Mouse (Mus musculus): ENCODE measurements around the gene Tex35. TPM values are rescaled to one million over a fixed set of nuclear protein-coding genes. Genes with fewer than 3 reads are reported as not detected.

The Tex35 gene
- polyA plus RNA-seq, 1 experiment from 2014 or later = not detected

- Histone ChIP-seq H3K4me2 (ENCODE audit: low read depth, low read length) (no peak overlapping the region), H3K27ac (replicated peaks; ENCODE audit: low read depth, low read length) (0 out of 2 replicates have a peak overlapping the region, but pooled peaks have one; percentile 16), H3K36me3 (replicated peaks; ENCODE audit: control insufficient read depth, insufficient read depth, low read depth, low read length) (no peaks in the 10 kb centered on the region), H3K4me1 (ENCODE audit: control insufficient read depth, insufficient read depth, low read length) (no peaks in the 10 kb centered on the region), H3K9ac (replicated peaks; ENCODE audit: low read length) (no peak overlapping the region), H3K9me3 (replicated peaks; ENCODE audit: control insufficient read depth, low read length) (no peaks in the 10 kb centered on the region), H3K27me3 (ENCODE audit: control insufficient read depth, insufficient read depth, low read length) (no peaks in the 10 kb centered on the region), H3K4me3 (ENCODE audit: low read depth, low read length) (no peak overlapping the region)
- ATAC-seq (replicated peaks; ENCODE audit: insufficient number of reproducible peaks, low FRiP score, low TSS enrichment, low read depth) (peak; percentile 37; the same call in 1 of the 2 replicates), DNase-seq (ENCODE audit: low spot score) (peak; percentile 69)
- WGBS = 39% methylated on average over 11 of the region's 11 CpGs
Observed at GRCm38 (mm10) chr1:157079384-157080025, 29.0 kb downstream of the Tex35 start.

- Histone ChIP-seq H3K4me3 (ENCODE audit: low read depth, low read length) (no peak overlapping the region), H3K9ac (replicated peaks; ENCODE audit: low read length) (no peak overlapping the region), H3K4me2 (ENCODE audit: low read depth, low read length) (no peak overlapping the region), H3K36me3 (replicated peaks; ENCODE audit: control insufficient read depth, insufficient read depth, low read depth, low read length) (no peaks in the 10 kb centered on the region), H3K4me1 (ENCODE audit: control insufficient read depth, insufficient read depth, low read length) (no peaks in the 10 kb centered on the region), H3K27ac (replicated peaks; ENCODE audit: low read depth, low read length) (no peak overlapping the region), H3K9me3 (replicated peaks; ENCODE audit: control insufficient read depth, low read length) (no peaks in the 10 kb centered on the region), H3K27me3 (ENCODE audit: control insufficient read depth, insufficient read depth, low read length) (no peaks in the 10 kb centered on the region)
- 58% methylated on average over 43 of the region's 43 CpGs for WGBS
- DNase-seq (ENCODE audit: low spot score) = peak; percentile 89
- no peak for ATAC-seq (replicated peaks; ENCODE audit: insufficient number of reproducible peaks, low FRiP score, low TSS enrichment, low read depth)
Observed at GRCm38 (mm10) chr1:157076781-157077705, 31.4 kb downstream of the Tex35 start.

- no peak overlapping the region for H3K27ac ChIP-seq (replicated peaks; ENCODE audit: low read depth, low read length)
- no peaks in the 10 kb centered on the region for H3K27me3 ChIP-seq (ENCODE audit: control insufficient read depth, insufficient read depth, low read length)
- ATAC-seq (replicated peaks; ENCODE audit: insufficient number of reproducible peaks, low FRiP score, low TSS enrichment, low read depth) (peak; percentile 60), DNase-seq (ENCODE audit: low spot score) (peak; percentile 91)
- no peaks in the 10 kb centered on the region for H3K4me1 ChIP-seq (ENCODE audit: control insufficient read depth, insufficient read depth, low read length)
- no peaks in the 10 kb centered on the region for H3K9me3 ChIP-seq (replicated peaks; ENCODE audit: control insufficient read depth, low read length)
- H3K9ac ChIP-seq (replicated peaks; ENCODE audit: low read length) = no peak overlapping the region
- H3K4me2 ChIP-seq (ENCODE audit: low read depth, low read length) = no peak overlapping the region; the same call in 1 of the 2 replicates
- WGBS = 4% methylated on average over 15 of the region's 15 CpGs
- no peaks in the 10 kb centered on the region for H3K36me3 ChIP-seq (replicated peaks; ENCODE audit: control insufficient read depth, insufficient read depth, low read depth, low read length)
- H3K4me3 ChIP-seq (ENCODE audit: low read depth, low read length) = no peak overlapping the region
Observed at GRCm38 (mm10) chr1:157076257-157076656, 32.2 kb downstream of the Tex35 start.

- Histone ChIP-seq H3K4me2 (ENCODE audit: low read depth, low read length) (no peak overlapping the region), H3K36me3 (replicated peaks; ENCODE audit: control insufficient read depth, insufficient read depth, low read depth, low read length) (no peaks in the 10 kb centered on the region), H3K9me3 (replicated peaks; ENCODE audit: control insufficient read depth, low read length) (no peaks in the 10 kb centered on the region), H3K27me3 (ENCODE audit: control insufficient read depth, insufficient read depth, low read length) (no peaks in the 10 kb centered on the region), H3K27ac (replicated peaks; ENCODE audit: low read depth, low read length) (no peak overlapping the region), H3K4me1 (ENCODE audit: control insufficient read depth, insufficient read depth, low read length) (no peaks in the 10 kb centered on the region), H3K4me3 (ENCODE audit: low read depth, low read length) (no peak overlapping the region), H3K9ac (replicated peaks; ENCODE audit: low read length) (no peak overlapping the region)
- ATAC-seq (replicated peaks; ENCODE audit: insufficient number of reproducible peaks, low FRiP score, low TSS enrichment, low read depth) (no peak), DNase-seq (ENCODE audit: low spot score) (no peak)
- 67% methylated on average over 7 of the region's 7 CpGs for WGBS
Observed at GRCm38 (mm10) chr1:157074937-157075336, 33.5 kb downstream of the Tex35 start.

GRCm38 (mm10) chr1:157074371-157074770, 34.1 kb downstream of the Tex35 start:
- ATAC-seq (replicated peaks; ENCODE audit: insufficient number of reproducible peaks, low FRiP score, low TSS enrichment, low read depth) (no peak), DNase-seq (ENCODE audit: low spot score) (no peak)
- Histone ChIP-seq H3K27ac (replicated peaks; ENCODE audit: low read depth, low read length) (no peak overlapping the region), H3K36me3 (replicated peaks; ENCODE audit: control insufficient read depth, insufficient read depth, low read depth, low read length) (no peaks in the 10 kb centered on the region), H3K4me1 (ENCODE audit: control insufficient read depth, insufficient read depth, low read length) (no peaks in the 10 kb centered on the region), H3K4me2 (ENCODE audit: low read depth, low read length) (no peak overlapping the region), H3K4me3 (ENCODE audit: low read depth, low read length) (no peak overlapping the region), H3K27me3 (ENCODE audit: control insufficient read depth, insufficient read depth, low read length) (no peaks in the 10 kb centered on the region), H3K9ac (replicated peaks; ENCODE audit: low read length) (no peak overlapping the region), H3K9me3 (replicated peaks; ENCODE audit: control insufficient read depth, low read length) (no peaks in the 10 kb centered on the region)
- WGBS = 71% methylated on average over 5 of the region's 6 CpGs

GRCm38 (mm10) chr1:157073592-157073991, 34.9 kb downstream of the Tex35 start:
- no peak for ATAC-seq (replicated peaks; ENCODE audit: insufficient number of reproducible peaks, low FRiP score, low TSS enrichment, low read depth)
- no peak overlapping the region for H3K9ac ChIP-seq (replicated peaks; ENCODE audit: low read length)
- DNase-seq (ENCODE audit: low spot score) = no peak
- no peaks in the 10 kb centered on the region for H3K27me3 ChIP-seq (ENCODE audit: control insufficient read depth, insufficient read depth, low read length)
- no peaks in the 10 kb centered on the region for H3K36me3 ChIP-seq (replicated peaks; ENCODE audit: control insufficient read depth, insufficient read depth, low read depth, low read length)
- no peak overlapping the region for H3K4me2 ChIP-seq (ENCODE audit: low read depth, low read length)
- H3K9me3 ChIP-seq (replicated peaks; ENCODE audit: control insufficient read depth, low read length) = no peaks in the 10 kb centered on the region
- no peak overlapping the region for H3K27ac ChIP-seq (replicated peaks; ENCODE audit: low read depth, low read length)
- 56% methylated on average over 4 of the region's 4 CpGs for WGBS
- H3K4me3 ChIP-seq (ENCODE audit: low read depth, low read length) = no peak overlapping the region
- no peaks in the 10 kb centered on the region for H3K4me1 ChIP-seq (ENCODE audit: control insufficient read depth, insufficient read depth, low read length)

- no peak for ATAC-seq (replicated peaks; ENCODE audit: insufficient number of reproducible peaks, low FRiP score, low TSS enrichment, low read depth)
Observed at GRCm38 (mm10) chr1:157069181-157069828, 39.2 kb downstream of the Tex35 start.

More at GRCm38 (mm10) chr1:157069181-157069828, 39.2 kb downstream of the Tex35 start:
- no peaks in the 10 kb centered on the region for H3K4me1 ChIP-seq (ENCODE audit: control insufficient read depth, insufficient read depth, low read length)
- no peaks in the 10 kb centered on the region for H3K27me3 ChIP-seq (ENCODE audit: control insufficient read depth, insufficient read depth, low read length)
- H3K4me2 ChIP-seq (ENCODE audit: low read depth, low read length) = no peak overlapping the region
- no peaks in the 10 kb centered on the region for H3K9me3 ChIP-seq (replicated peaks; ENCODE audit: control insufficient read depth, low read length)
- H3K27ac ChIP-seq (replicated peaks; ENCODE audit: low read depth, low read length) = no peak overlapping the region
- no peaks in the 10 kb centered on the region for H3K36me3 ChIP-seq (replicated peaks; ENCODE audit: control insufficient read depth, insufficient read depth, low read depth, low read length)
- H3K4me3 ChIP-seq (ENCODE audit: low read depth, low read length) = no peak overlapping the region
- no peak for DNase-seq (ENCODE audit: low spot score)
- no peak overlapping the region for H3K9ac ChIP-seq (replicated peaks; ENCODE audit: low read length)
- WGBS = 71% methylated on average over 15 of the region's 15 CpGs

Measured in embryonic facial prominence, embryonic 11.5 days (tissue).